Mouse (Mus musculus) common myeloid progenitor, adult 5-6 weeks (primary cell): ENCODE data around the gene Tas2r126. TPM values are rescaled to one million over a fixed set of nuclear protein-coding genes. Genes with fewer than 3 reads are reported as not detected.
"Not testable (repeated sequence)": the region's sequence is repeated elsewhere in the genome, so short reads cannot be mapped to it uniquely, and the experiment has no call there.

Experiments used
- ATAC-seq: replicated peaks from 2 replicates; pipeline ENCODE4 v1.8.0; 2016; ENCODE audit warnings: low read depth, mild to moderate bottlenecking, moderate TSS enrichment, inconsistent platforms; ENCODE audit not compliant: poor library complexity, severe bottlenecking
- total RNA-seq: library from RNA; stranded (forward); fragments of 200-1000, 187-1606 nt; gene quantifications from 2 replicates; pipeline ENCODE4 v1.2.3, GENCODE M21; 2017

Tas2r126 gene
- total RNA-seq = not detected in 2 replicates

GRCm38 (mm10) chr6:42434446-42434845 lies at the start of gene Tas2r126:
Gene Tas2r126 (plus strand): TSS chr6:42434535.
- 0 out of 2 replicates have a peak, but pooled peaks have one; percentile 11 for ATAC-seq

GRCm38 (mm10) chr6:42385635-42386034 lies 48.7 kb upstream of the Tas2r126 start:
- 0 out of 2 replicates have a peak, but pooled peaks have one; percentile 17 for ATAC-seq

GRCm38 (mm10) chr6:42391796-42392330 lies 42.5 kb upstream of the Tas2r126 start:
- ATAC-seq = 0 out of 2 replicates have a peak, but pooled peaks have one; percentile 16

GRCm38 (mm10) chr6:42395960-42396809 lies 38.1 kb upstream of the Tas2r126 start:
- peak; percentile 84 for ATAC-seq

- ATAC-seq = peak; percentile 56
Observed at GRCm38 (mm10) chr6:42397041-42397657, 37.2 kb upstream of the Tas2r126 start.

- peak; percentile 65 for ATAC-seq
Observed at GRCm38 (mm10) chr6:42398285-42398684, 36.0 kb upstream of the Tas2r126 start.

- no peak for ATAC-seq
Observed at GRCm38 (mm10) chr6:42398998-42399397, 35.3 kb upstream of the Tas2r126 start.

GRCm38 (mm10) chr6:42399938-42400337 lies 34.4 kb upstream of the Tas2r126 start, which contains the start of gene Tas2r143:
Gene Tas2r143 (plus strand): TSS chr6:42400238.
- no peak for ATAC-seq

GRCm38 (mm10) chr6:42405134-42405533 lies 29.2 kb upstream of the Tas2r126 start, which contains the start of gene Tas2r135:
Gene Tas2r135 (plus strand): TSS chr6:42405434.
- ATAC-seq = no peak

- peak; percentile 13; the same call in 1 of the 2 replicates for ATAC-seq
Observed at GRCm38 (mm10) chr6:42419443-42419842, 14.9 kb upstream of the Tas2r126 start.

GRCm38 (mm10) chr6:42421439-42421838 lies 12.9 kb upstream of the Tas2r126 start:
- ATAC-seq = peak; percentile 91

GRCm38 (mm10) chr6:42424472-42424871 lies 9.9 kb upstream of the Tas2r126 start:
- ATAC-seq = peak; percentile 62

- ATAC-seq = no peak
Observed at GRCm38 (mm10) chr6:42426337-42426736, 8.0 kb upstream of the Tas2r126 start.

- ATAC-seq = peak; percentile 81
Observed at GRCm38 (mm10) chr6:42433554-42433953, 781 bp upstream of the Tas2r126 start.

- no peak for ATAC-seq
Observed at GRCm38 (mm10) chr6:42435490-42435889, 1.2 kb downstream of the Tas2r126 start.

GRCm38 (mm10) chr6:42441395-42441794 lies 7.1 kb downstream of the Tas2r126 start:
- ATAC-seq = no peak

GRCm38 (mm10) chr6:42444491-42444890 lies 10.2 kb downstream of the Tas2r126 start:
- ATAC-seq = no peak

GRCm38 (mm10) chr6:42447381-42447780 lies 13.0 kb downstream of the Tas2r126 start:
- ATAC-seq = no peak

GRCm38 (mm10) chr6:42465096-42465495 lies 30.8 kb downstream of the Tas2r126 start, which contains the start of gene Olfr458:
Gene Olfr458 (minus strand): TSS chr6:42465196.
- no peak for ATAC-seq

- ATAC-seq = no peak
Observed at GRCm38 (mm10) chr6:42470542-42470941, 36.2 kb downstream of the Tas2r126 start.

GRCm38 (mm10) chr6:42471298-42471697 lies 37.0 kb downstream of the Tas2r126 start:
- ATAC-seq = not testable (repeated sequence)
